Mouse (Mus musculus) midbrain, embryonic 11.5 days (tissue): ENCODE results near the gene Tpx2. TPM values are rescaled to one million over a fixed set of nuclear protein-coding genes. Genes with fewer than 3 reads are reported as not detected.
A peak's percentile ranks its signal among the peaks of the same experiment; 100 is the strongest.

Source experiments
- ATAC-seq: fragments of 200-750 bp; cut with Nextera tagmentation; 2 replicates; pipeline ENCODE4 v1.8.0; 2017; ENCODE audit warnings: moderate TSS enrichment, moderate library complexity; ENCODE audit not compliant: low FRiP score
- DNase-seq: peaks from one replicate; pipeline ENCODE4 v3.0.0; 2015; ENCODE audit warnings: low spot score; ENCODE audit errors: missing footprints
- H3K27ac ChIP-seq: fragments of 300-500 bp; sonication (generic); 2 replicates; pipeline ENCODE4 v1.5.1; 2014; ENCODE audit warnings: low read depth, low read length
- H3K27me3 ChIP-seq: fragments of 300-500 bp; sonication (generic); 2 replicates; pipeline ENCODE4 v1.6.1; 2014; ENCODE audit warnings: mild to moderate bottlenecking, low read length, moderate library complexity, mixed read lengths; ENCODE audit not compliant: control insufficient read depth, insufficient read depth
- H3K36me3 ChIP-seq: fragments of 300-500 bp; sonication (generic); 2 replicates; pipeline ENCODE4 v1.6.1; 2014; ENCODE audit warnings: mild to moderate bottlenecking, low read length, moderate library complexity, mixed read lengths; ENCODE audit not compliant: control insufficient read depth, insufficient read depth
- H3K4me1 ChIP-seq: fragments of 300-500 bp; sonication (generic); 2 replicates; pipeline ENCODE4 v1.6.1; 2014; ENCODE audit warnings: low read length; ENCODE audit not compliant: control insufficient read depth, insufficient read depth
- H3K4me2 ChIP-seq: fragments of 300-500 bp; sonication (generic); 2 replicates; pipeline ENCODE4 v1.6.1; 2014; ENCODE audit warnings: mild to moderate bottlenecking, moderate library complexity
- H3K4me3 ChIP-seq: fragments of 300-500 bp; sonication (generic); 2 replicates; pipeline ENCODE4 v1.5.1; 2014; ENCODE audit warnings: low read depth, low read length
- H3K9ac ChIP-seq: fragments of 300-500 bp; sonication (generic); 2 replicates; pipeline ENCODE4 v1.6.1; 2014; ENCODE audit warnings: low read length
- H3K9me3 ChIP-seq: fragments of 300-500 bp; sonication (generic); 2 replicates; pipeline ENCODE4 v1.6.1; 2016; ENCODE audit warnings: low read length; ENCODE audit not compliant: control insufficient read depth
- WGBS: fragments of 180-500 bp; shearing (Covaris S2); extraction: QIAGEN DNeasy Blood & Tissue Kit; methylation state at CpG from one replicate; pipeline ENCODE4 v1.1.7; 2014; 5-methylcytosine and 5-hydroxymethylcytosine counted together
- polyA plus RNA-seq: library from polyadenylated mRNA; unstranded; fragments of >200 nt; fragmentation: Nextera tagmentation; extraction: Ambion mirVana; gene quantifications from 2 replicates; pipeline ENCODE4 v1.2.1, GENCODE M21; 2014

The Tpx2 gene
- polyA plus RNA-seq, 1 experiment from 2014 or later: 166 TPM

GRCm38 (mm10) chr2:152825713-152826112, 22.1 kb upstream of the Tpx2 start:
- H3K4me2 ChIP-seq: no peak overlapping the region
- peaks cover 43% of the 10 kb centered on the region for H3K4me1 ChIP-seq

GRCm38 (mm10) chr2:152826481-152826880, 21.3 kb upstream of the Tpx2 start:
- Histone ChIP-seq H3K9ac (no peak overlapping the region), H3K4me3 (no peak overlapping the region), H3K36me3 (peaks cover 2% of the 10 kb centered on the region; the same call in 1 of the 2 replicates), H3K4me1 (peaks cover 35% of the 10 kb centered on the region), H3K9me3 (no peaks in the 10 kb centered on the region), H3K4me2 (peak overlapping the region; percentile 52), H3K27me3 (no peaks in the 10 kb centered on the region), H3K27ac (no peak overlapping the region)
- peak; percentile 26 for DNase-seq
- no peak for ATAC-seq
- WGBS: 94% methylated on average over 3 of the region's 3 CpGs

More at GRCm38 (mm10) chr2:152825713-152826112, 22.1 kb upstream of the Tpx2 start:
- Histone ChIP-seq H3K36me3 (peaks cover 2% of the 10 kb centered on the region; the same call in 1 of the 2 replicates), H3K27ac (no peak overlapping the region), H3K9ac (no peak overlapping the region), H3K9me3 (no peaks in the 10 kb centered on the region), H3K4me3 (no peak overlapping the region), H3K27me3 (no peaks in the 10 kb centered on the region)
- WGBS: 88% methylated on average over 2 of the region's 2 CpGs
- ATAC-seq (no peak), DNase-seq (peak; percentile 10)

GRCm38 (mm10) chr2:152827321-152828010, 20.3 kb upstream of the Tpx2 start:
- Histone ChIP-seq H3K27me3 (no peaks in the 10 kb centered on the region), H3K36me3 (peaks cover 2% of the 10 kb centered on the region; the same call in 1 of the 2 replicates), H3K9me3 (no peaks in the 10 kb centered on the region), H3K27ac (no peak overlapping the region), H3K4me1 (peaks cover 35% of the 10 kb centered on the region), H3K9ac (no peak overlapping the region), H3K4me2 (peak overlapping the region; percentile 52), H3K4me3 (peak overlapping the region; percentile 69; the same call in 1 of the 2 replicates)
- WGBS: 88% methylated on average over 8 of the region's 8 CpGs
- ATAC-seq: no peak
- DNase-seq: peak; percentile 61

- Histone ChIP-seq H3K9me3 (no peaks in the 10 kb centered on the region), H3K4me1 (peaks cover 35% of the 10 kb centered on the region), H3K4me3 (peak overlapping the region; percentile 69), H3K9ac (peak overlapping the region; percentile 45), H3K4me2 (peak overlapping the region; percentile 52), H3K27me3 (no peaks in the 10 kb centered on the region), H3K36me3 (peaks cover 2% of the 10 kb centered on the region; the same call in 1 of the 2 replicates), H3K27ac (no peak overlapping the region)
- WGBS: 68% methylated on average over 4 of the region's 4 CpGs
- DNase-seq (peak; percentile 62), ATAC-seq (no peak)
Observed at GRCm38 (mm10) chr2:152828011-152828370, 19.8 kb upstream of the Tpx2 start.

GRCm38 (mm10) chr2:152828532-152828931, 19.2 kb upstream of the Tpx2 start:
- peak; percentile 82 for DNase-seq
- Histone ChIP-seq H3K4me1 (peaks cover 35% of the 10 kb centered on the region), H3K9ac (peak overlapping the region; percentile 45), H3K9me3 (no peaks in the 10 kb centered on the region), H3K4me2 (peak overlapping the region; percentile 52), H3K36me3 (peaks cover 2% of the 10 kb centered on the region; the same call in 1 of the 2 replicates), H3K27ac (no peak overlapping the region; the same call in 1 of the 2 replicates), H3K27me3 (no peaks in the 10 kb centered on the region), H3K4me3 (peak overlapping the region; percentile 69)
- ATAC-seq: no peak
- 69% methylated on average over 1 of the region's 1 CpGs for WGBS

- ATAC-seq (no peak), DNase-seq (peak; percentile 87)
- peaks cover 2% of the 10 kb centered on the region; the same call in 1 of the 2 replicates for H3K36me3 ChIP-seq
- H3K4me1 ChIP-seq: peaks cover 35% of the 10 kb centered on the region
- H3K27ac ChIP-seq: no peak overlapping the region
- peak overlapping the region; percentile 52 for H3K4me2 ChIP-seq
- WGBS: 78% methylated on average over 23 of the region's 23 CpGs
- H3K27me3 ChIP-seq: no peaks in the 10 kb centered on the region
- H3K9ac ChIP-seq: peak overlapping the region; percentile 97
- H3K4me3 ChIP-seq: peak overlapping the region; percentile 69
- no peaks in the 10 kb centered on the region for H3K9me3 ChIP-seq
Observed at GRCm38 (mm10) chr2:152829367-152829881, 18.3 kb upstream of the Tpx2 start.

- H3K4me2 ChIP-seq: peak overlapping the region; percentile 52
- H3K4me3 ChIP-seq: peak overlapping the region; percentile 69
- H3K9me3 ChIP-seq: no peaks in the 10 kb centered on the region
- peak overlapping the region; percentile 97 for H3K9ac ChIP-seq
- DNase-seq: peak; percentile 87
- peaks cover 35% of the 10 kb centered on the region for H3K4me1 ChIP-seq
- ATAC-seq: peak; percentile 76
- H3K36me3 ChIP-seq: peaks cover 2% of the 10 kb centered on the region; the same call in 1 of the 2 replicates
- WGBS: 2% methylated on average over 30 of the region's 31 CpGs
- H3K27me3 ChIP-seq: no peaks in the 10 kb centered on the region
- H3K27ac ChIP-seq: peak overlapping the region; percentile 97
Observed at GRCm38 (mm10) chr2:152830021-152830921, 17.5 kb upstream of the Tpx2 start.

- peak; percentile 98 for ATAC-seq
- peaks cover 30% of the 10 kb centered on the region for H3K4me1 ChIP-seq
- peak within 1 kb of the TSS; percentile 97 for H3K27ac ChIP-seq
- H3K4me3 ChIP-seq: peak within 1 kb of the TSS; percentile 69
- peak within 1 kb of the TSS; percentile 97 for H3K9ac ChIP-seq
- H3K9me3 ChIP-seq: no peaks in the 10 kb centered on the region
- WGBS: under 1% methylated on average over 73 of the region's 74 CpGs
- DNase-seq: peak; percentile 99
- no peaks in the 10 kb centered on the region for H3K27me3 ChIP-seq
- H3K36me3 ChIP-seq: no peaks in the 10 kb centered on the region
- H3K4me2 ChIP-seq: peak within 1 kb of the TSS; percentile 52
Observed at GRCm38 (mm10) chr2:152831019-152831878, 16.5 kb upstream of the Tpx2 start, which contains the start of gene Bcl2l1. Gene Bcl2l1, minus strand, starts transcription at chr2:152831728.
